Mouse (Mus musculus) B cell, adult 2 months (primary cell): Measurements from ENCODE around the gene Cbl.

ENCODE experiments used
- DNase-seq, 2 experiments: peaks; one replicate each; pipeline ENCODE4 v3.0.0; 2022

Gene Cbl

DNA sequence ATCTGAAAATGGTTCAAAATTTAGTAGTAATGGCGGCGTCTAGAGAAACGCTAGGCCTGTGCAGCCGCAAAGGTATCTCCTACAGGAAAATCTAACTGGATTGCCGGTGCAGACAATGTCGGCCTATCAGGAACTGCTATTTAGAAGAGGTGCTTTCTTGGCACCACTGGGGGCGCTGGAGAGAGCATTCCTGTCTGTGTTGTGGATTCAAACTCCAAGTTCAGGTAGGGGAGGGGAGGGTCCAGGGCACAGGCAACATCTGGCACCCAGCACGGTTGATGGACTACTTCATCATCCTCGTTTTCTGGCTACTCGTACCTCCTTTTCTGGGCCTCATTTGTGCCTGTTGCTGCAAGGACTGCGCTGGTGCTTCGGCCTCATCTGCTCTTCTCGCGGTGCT is 55.5 kb downstream of the Cbl start:
- peak; percentile 34 to 35 for DNase-seq

DNA sequence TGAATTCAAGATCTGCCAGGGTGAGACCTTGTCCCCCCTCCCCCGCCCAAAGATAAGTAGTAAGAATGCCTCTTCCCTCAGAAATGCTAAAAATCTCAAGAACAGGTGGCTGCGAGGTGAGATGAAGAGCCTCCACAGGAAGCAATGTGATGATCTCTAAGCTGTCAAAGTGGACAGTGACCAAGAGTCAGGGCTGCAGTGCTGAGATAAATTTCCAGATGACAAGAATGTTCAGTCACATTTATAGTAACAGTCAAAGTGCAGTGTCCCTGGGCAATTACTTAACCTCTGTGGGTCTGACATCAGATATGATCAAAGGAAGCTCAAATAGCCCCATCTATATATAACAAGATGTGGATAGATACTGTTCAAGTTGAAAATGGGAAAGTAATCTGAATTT is 56.4 kb downstream of the Cbl start:
- no peak for DNase-seq

DNA sequence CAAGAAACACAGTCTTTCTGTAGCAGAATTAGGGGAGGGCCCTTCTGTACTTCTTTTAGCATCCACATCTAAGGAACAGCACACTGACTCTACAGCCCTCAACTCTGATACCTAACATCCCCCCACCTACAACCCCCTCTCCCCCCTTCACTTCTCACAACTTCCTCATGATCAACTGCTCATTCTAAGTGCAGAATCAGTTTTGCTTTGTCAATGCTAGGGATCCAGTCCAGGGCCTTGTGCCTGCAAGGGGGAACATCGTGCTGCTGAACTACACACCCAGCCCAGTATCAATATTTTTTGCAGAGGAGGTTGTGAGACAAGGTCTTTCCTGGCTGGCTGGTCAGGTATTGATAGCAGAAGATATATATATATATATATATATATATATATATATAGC is 57.9 kb downstream of the Cbl start:
- peak; percentile 34 to 37 for DNase-seq

DNA sequence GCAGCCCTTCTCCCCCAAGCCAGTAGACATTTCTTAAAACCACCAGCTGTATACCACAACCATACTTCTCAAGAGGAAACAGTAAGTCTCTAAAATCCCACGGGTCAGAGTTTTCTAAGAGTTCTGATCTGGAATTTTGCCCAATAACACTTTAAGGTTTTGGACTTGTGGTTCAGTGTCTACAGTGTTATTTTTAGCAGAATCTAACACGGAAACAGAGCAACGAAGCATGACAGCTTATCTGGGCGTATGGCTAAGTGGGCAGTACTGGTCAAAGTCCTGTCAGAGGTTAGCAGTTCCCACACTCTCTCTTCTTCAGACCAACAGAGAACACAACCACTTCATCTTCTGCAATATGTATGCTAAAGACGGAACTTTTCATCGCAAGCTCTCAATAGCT is 58.3 kb downstream of the Cbl start:
- peak in 1 of 2 experiments; percentile 18 for DNase-seq

DNA sequence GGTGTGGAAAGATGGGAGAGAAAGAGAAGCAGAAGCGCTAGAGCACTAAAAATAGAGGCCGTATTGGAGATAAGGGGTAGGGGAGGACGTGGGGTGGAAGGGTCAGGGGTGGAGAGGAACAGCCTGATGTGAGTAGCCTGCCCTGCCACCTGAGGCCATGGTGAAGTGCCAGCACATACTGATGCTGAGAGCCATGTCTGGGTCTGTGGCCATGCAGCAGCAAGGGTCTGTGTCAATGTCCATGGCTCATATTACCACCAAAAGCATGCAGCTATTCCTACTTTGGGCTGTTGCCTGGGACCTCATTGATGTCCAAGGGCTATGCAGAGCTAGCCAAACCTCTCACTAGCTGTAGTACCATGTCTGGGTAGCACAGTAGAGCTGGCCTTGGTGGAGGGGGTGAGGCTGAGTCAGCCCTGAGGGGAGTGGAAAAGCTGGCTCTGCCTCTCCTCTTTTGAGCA is 63.1 kb downstream of the Cbl start:
- DNase-seq = no peak

DNA sequence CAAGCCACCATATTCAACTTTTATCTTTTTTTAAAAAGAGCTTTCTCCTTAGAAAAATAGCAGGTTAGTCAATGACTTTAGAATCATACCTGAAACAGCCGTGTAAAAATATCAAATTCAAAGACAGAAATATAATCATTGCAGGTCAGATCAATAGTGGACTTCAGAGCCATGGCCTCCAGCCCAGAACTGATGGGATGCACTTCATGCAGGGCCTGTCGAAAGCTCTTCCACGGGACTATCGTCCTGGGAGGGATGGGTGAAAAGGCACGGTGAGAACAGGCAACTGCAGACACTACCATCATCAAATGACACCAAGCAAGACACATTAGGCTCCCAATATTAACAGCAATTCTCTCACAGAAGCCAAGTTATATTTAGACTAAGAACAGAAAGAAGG is 64.9 kb downstream of the Cbl start:
- DNase-seq = no peak

DNA sequence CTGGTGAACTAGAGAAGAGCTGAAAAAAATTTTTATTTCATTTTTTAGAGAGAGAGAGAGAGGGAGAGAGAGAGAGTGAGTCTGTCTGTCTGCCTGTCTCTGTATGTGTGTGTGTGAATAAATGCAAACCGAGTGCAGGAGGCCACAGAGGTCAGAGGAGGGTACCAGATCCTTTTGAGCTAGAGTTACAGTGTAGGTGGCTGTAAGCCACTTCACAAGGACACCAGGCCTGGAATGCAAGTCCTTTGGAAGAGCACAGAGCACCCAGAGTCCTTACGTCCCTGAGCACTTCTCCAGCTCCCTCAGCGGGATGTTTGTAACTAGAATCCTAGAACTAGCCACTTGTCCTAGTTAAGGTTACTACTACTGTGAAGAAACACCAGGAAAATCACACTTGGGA is 74.0 kb downstream of the Cbl start:
- no peak for DNase-seq

DNA sequence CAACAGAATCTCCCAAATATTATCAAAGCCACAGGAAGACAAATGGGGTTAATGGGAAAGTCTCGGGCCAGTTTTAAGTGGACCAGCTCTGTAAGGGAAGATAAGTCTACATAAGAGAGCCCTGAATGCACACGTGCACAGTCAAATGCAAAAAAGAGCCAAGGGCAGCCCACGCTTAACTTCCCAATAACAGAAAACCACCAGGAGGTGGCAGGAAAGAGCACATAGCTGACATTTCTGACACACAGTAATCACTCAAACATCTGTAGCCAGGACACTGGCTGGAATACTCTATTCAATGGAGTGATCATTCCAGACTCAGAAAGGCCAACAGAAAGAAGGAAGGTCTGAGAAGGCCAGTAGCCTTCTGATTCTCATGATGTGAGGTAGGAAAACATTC is 86.6 kb downstream of the Cbl start:
- peak; percentile 31 to 42 for DNase-seq

DNA sequence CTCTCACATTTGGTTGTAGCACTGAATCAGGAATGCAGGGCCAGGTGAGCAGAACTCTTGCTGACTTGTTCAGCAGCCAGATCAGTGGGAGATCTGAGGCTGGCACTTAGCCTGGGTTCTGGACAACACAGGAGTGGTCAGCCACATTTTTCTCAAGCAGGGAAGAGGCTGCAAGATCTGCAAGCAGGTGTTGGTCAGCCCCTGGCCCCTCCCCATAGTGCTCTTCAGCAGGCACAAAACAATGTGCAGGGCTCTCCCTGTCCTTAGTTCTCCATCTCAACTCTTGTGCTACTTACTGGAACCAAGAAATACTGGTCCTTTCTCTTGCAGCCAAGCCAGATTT is 89.2 kb downstream of the Cbl start:
- DNase-seq = no peak

DNA sequence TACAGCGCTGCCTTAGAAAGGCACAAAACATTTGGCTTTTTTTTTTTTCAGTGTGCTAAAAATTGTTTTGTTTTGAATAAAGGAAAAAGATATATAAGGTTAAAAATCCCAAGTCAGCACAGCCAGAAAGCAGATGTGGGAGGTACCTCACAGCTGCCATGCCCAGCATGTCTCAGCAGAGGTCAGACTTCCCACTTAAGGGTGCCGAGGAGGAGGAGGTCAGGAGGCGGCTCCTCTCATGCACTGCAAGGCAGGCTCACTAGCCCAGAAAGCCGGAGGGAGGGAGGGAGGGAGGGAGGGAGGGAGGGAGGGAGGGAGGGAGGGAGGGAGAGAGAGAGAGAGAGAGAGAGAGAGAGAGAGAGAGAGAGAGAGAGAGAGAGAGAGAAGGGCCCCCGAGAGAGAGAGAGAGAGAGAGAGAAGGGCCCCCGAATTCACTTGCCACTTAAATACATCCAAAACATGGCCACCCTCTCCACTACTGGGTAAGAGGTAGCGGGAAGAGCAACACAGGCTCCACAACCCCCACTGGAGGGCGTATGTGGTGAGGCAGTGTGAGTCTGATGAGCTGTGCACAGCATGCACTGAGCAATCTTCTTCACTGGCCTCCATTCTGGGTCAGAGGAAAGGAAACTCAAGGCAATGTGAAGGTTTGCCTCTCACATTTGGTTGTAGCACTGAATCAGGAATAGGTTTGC is 89.7 kb downstream of the Cbl start:
- DNase-seq = no peak

DNA sequence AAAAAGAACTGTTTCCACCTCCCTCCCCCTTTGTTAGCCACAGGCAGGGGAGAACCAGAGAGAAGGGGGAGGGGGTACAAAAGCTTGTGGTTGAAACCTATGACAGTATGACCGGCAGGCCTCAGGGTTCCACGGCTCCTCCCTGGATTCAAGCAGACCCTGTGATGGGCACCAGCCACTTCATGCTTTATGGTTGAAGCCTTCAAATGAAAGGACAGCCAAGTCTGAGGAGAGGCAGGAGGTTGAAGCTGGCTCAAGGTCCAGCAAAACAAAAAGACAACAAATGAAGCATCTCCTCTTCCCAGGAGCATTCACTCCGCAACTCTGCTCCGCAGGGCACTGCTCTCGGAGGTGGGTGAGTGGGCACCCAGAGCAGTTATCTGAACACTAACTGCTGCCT is 90.4 kb downstream of the Cbl start:
- no peak for DNase-seq

DNA sequence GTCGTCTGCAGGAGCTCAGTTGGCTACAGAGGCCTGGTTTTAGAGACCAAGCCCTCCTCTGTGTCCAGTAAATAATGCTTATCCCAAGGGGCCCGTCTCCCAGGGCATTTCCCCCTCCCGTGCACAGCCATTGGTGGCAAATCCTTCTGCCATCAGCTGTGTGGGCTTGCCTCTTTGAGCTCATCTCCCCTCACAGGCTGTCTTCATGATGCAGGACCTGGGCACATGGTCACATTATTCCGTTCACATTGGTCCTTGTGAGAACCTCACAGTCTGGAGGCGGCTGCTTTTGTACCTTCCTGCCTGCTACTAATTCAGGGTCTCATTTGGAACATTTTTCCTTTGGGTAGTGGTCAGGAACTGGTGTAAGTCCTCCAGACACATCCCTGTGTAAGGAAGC is 91.9 kb downstream of the Cbl start:
- no peak for DNase-seq

DNA sequence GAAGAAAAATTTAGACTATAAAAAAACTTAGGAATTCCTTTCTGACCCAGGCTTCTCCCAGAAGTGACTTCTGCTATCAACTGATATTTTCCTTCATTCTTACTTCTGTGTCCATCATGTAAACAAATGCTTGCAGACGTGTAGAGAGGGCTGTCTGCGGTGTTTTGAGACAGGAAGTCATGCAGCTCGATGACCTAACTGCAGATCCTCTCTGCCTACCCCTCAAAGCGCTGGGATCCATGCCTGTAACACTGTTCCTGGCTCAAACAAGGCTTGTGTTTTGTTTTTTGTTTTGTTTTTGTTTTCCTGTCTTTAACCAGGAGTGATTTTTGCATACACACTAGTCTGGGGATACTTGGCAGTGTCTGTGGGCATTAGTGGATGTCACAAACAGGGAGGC is 96.0 kb downstream of the Cbl start:
- DNase-seq = no peak

DNA sequence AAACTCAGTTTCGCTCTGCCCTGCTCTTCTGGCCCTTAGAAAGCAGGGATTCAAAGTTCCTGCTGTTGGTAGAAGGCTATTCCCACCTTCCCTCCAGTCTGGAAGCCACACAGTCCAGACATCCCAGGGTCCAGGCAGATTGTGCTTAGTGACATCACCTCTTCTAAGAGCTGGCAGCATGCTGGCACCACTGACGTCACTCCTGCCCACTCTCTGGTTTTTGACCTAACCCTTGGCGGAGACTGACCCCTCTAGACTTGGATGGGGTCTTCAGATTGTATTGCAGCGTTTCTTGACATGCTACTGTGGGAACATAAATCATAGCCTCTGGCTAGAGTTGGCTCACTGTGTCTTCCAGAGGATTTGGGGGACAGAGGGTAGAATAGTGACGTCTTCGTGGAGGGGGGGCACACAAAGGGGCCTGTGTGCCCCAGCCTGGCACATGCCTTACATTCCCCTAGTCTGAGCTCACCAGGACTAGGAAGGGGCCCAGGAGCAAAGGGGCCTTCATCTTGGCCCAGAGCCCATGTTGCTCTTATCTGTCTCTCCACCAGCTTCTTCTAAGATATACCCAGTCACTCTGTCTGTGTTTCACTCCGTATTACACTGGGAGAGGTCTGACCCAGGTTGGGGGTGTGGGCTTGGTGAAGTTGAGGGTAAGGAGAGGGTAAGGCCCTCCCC is 98.0 kb downstream of the Cbl start:
- DNase-seq = no peak

DNA sequence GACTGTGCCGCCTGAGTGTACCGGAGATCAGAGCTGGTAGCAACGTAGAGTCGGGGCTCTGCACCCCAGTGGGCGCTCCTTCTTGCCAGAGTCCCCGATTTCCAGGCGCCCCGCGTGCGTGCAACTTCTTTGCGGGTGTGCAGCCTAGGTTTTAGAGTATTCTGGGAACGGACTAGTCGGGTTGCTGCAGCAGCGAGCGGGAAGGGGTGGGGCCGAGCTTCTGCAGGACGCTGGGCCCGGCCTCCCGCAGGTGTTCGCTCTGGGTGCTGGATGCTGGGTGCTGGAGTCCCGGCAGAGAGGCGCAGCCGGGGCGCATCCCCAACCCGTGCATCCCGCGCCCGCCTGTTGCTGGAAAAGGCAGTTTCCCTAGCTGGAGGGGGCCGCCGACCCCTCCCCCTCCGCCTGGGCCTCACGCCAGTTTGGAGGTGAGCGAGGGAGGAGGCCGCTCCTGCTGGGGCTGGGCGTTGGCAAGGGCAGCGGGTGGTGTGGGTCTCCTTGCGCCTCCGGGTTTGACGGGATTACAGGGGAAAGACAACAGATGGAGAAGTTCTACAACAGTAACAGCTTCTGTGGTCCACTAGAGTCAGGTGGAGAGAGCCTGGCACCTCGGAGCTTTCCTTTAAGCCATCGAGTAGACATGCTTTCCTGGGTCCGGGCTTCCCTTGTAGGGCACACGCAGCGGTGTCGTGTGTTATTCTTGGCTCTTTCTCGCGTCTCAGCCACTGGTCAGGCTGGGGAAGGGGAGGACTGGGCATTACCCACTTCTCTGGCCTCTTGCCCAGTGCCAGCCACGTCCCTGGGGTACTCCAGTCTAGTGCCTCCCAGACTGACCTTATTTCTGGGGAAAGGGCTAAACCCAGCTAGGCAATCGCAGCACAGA is 98.8 kb downstream of the Cbl start:
- DNase-seq = peak; percentile 42 to 44

DNA sequence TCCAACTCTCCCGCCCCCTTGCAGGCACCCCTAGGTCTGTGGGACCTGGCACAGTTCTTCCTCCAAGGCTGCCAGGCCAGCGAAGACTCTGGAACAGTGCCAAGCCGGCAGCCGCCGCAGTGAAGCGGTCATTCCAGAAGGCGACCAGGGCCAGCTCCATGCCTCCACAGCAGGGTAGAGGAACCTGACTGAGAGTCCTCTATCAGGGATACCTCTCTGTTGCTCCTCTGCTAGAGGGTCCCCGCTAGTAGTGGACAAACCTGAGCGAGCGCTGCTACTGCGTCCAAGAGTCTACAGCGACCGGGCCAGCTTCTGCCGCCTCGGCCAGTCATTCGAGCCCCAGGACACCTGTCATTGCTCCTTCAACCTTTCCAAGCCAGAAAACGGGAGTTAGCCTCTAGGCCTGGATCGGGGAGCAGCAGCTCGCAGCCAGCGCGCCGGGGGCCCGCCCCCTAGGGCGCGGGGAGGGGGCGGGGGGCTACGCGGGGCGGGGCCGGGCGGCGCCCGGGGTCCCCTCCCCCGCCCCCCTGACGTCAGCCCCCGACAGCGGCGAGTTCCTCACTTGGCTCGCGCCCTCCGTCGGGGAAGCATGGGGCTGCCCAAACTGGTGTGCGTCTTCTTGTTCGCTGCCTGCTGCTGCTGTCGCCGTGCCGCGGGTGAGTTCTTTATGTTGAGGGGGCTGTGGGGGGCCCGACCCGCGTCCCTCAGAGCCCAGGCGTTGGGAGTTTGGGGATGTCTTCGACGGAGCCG is 99.6 kb downstream of the Cbl start, which contains the start of gene Mcam:
Gene Mcam, plus strand, starts transcription at position 369 of the 750 bp plus-strand sequence.
- DNase-seq = peak in 1 of 2 experiments; percentile 27

DNA sequence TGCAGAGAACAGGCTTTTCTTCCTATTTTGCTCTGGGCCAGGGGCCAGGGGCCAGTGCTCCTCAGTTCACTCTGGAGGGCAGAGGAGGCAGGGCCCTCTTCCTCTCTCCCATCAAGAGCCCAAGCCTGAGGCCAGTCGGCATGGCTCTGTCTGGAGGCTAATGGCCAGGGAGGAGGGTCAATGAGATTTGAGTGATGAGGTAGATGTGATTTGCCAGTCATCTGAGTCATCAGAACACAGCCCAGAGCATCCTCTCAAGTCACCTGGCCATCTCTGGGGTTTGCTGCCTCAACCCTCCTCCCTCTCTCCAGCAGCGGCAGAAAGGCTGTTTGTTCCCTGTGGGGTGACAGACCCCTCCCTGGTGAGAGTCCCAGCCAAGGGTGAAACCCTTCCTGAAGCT is 100.6 kb downstream of the Cbl start:
- no peak for DNase-seq

DNA sequence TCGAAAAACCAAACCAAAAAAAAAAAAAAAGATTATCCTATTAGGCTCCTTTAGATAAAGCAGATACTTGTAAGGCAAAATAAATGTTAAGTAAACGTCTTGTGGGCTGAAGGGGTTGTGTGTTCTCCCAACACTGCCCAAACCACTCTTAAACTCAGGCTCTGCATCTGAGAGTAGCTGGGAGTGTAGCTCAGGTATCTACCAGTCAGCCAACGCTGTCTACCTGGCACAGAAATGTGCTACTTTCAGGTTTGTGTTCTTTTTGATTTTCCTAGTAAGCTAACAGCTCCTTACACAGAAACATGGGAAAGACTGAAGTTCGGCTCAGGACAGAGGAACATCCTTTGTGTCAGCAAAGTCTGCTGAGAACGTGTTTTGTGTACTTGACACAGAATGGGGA is 101.6 kb downstream of the Cbl start:
- no peak for DNase-seq

DNA sequence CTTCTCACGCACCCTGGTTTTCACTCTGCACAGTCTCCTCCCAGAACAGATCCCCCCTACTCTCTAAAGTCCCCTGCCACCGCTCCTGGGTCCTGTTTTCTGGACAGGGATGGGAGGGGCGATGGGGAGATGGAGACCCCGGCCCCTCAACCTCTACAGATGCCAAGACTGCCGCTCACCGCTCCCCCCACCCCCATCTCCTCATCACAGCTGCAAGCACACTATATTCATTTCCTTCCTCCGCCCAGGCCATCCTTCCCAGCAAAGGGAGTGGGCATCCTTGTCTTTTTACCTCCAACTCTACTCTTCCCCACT is 102.6 kb downstream of the Cbl start:
- no peak for DNase-seq

DNA sequence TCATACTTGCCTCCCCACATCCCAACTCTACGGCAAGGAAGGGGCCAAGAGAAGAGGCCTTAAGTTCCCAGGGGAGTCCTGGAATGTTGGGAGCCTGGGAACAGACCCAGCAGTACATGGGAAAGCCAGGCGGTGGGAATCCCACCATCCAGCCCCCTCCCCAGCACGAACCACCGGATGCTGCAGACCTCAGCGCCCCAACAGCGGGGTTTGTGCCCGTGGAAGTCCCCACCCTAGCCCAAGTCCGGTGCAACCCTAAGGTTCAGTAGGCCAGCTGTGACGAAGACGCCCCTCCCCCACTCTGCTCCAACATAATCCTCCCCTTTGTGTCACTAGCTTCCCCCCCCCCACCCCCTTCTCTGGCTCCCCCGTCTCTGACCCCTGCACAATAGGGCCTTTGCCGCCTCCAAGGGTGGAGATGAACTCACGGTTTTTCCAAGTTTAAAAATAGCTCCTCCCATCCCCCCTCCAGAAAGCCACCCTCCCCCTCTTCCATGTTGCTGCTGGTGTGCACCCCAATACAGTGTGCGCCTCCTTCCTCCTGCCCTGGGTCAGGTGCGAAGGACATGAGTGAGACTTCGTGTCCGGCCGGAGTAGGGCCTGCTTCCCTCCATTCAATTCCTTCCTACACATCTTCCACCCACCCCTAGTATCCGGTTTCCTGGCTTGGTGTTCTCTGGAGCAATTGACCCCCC is 103.1 kb downstream of the Cbl start:
- peak; percentile 21 to 28 for DNase-seq

DNA sequence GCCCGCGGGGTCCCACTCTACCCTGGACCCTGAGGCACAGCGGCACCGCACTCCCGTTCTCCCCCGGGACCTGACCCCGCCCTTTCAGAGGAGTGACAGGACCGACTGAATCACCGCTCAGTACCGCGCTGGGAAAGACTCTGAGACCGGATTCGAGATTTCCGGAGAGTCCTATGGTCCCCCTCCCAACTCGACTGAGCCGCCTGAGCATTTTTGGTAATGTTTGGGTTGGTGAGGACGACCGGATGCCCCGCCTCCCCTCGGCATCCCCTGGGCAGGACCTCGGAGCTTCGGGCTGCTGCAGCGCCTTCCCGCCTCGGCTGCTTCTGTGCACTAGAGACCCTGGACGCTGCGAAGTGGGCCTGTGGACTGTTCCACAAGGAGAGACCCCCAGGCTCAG is 103.8 kb downstream of the Cbl start:
- peak; percentile 73 to 76 for DNase-seq

DNA sequence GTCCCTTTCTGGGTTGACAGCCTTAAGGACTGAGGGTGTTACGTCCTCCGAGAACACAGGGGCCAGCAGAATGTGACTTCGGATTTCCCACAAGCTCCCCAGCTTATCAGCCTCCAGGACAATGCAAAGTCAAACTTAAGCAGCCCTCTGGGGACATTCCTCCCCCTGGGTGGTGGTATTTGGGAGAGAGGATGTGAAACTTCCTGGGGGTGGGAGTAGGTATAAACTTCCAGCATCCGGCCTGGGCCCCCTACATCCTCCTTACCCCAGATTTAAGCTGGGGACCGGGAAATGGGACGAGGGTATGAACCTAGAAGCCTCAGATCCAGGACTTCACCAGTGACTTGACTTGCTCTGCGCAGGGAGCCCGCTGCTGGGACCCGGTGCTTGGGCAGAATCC is 104.2 kb downstream of the Cbl start:
- DNase-seq = no peak
